In genomic region chr17:29436871-29437534, GRCm38 (mm10) we compare ENCODE assay signal across 8 mouse cellular contexts. TPM values are rescaled to one million over a fixed set of nuclear protein-coding genes. Genes with fewer than 3 reads are reported as not detected.
DNase-seq lines count a peak whose midpoint lies in the region; ATAC-seq and TF ChIP-seq lines count a peak whose summit lies in the region.

No protein-coding gene starts in this region.

- peaks cover 95% of the 10 kb centered on the region for H3K4me1 ChIP-seq in erythroblast, embryonic 14.5 days (ENCODE audit: control insufficient read depth)
- H3K4me1 ChIP-seq in heart, embryonic 13.5 days, result peaks cover 90% of the 10 kb centered on the region
- H3K4me1 ChIP-seq in kidney, postnatal 0 days (replicated peaks; ENCODE audit: insufficient read depth, low read length), result peaks cover 17% of the 10 kb centered on the region
- H3K4me1 ChIP-seq in liver, adult 2 months (ENCODE audit: control insufficient read depth, insufficient read depth, low read length), result peaks cover 21% of the 10 kb centered on the region

- H3K27me3 ChIP-seq in erythroblast, embryonic 14.5 days (ENCODE audit: control insufficient read depth), result peaks cover 7% of the 10 kb centered on the region
- H3K27me3 ChIP-seq in heart, embryonic 13.5 days (replicated peaks), result no peaks in the 10 kb centered on the region
- no peaks in the 10 kb centered on the region for H3K27me3 ChIP-seq in kidney, postnatal 0 days (ENCODE audit: insufficient read depth, low read length)
- no peaks in the 10 kb centered on the region for H3K27me3 ChIP-seq in liver, adult 2 months (ENCODE audit: control insufficient read depth, insufficient read depth, low read length)

- peak overlapping the region; percentile 90 for H3K4me3 ChIP-seq in erythroblast, embryonic 14.5 days (replicated peaks)
- peak overlapping the region; percentile 55 for H3K4me3 ChIP-seq in heart, embryonic 13.5 days
- peak overlapping the region; percentile 29 for H3K4me3 ChIP-seq in kidney, postnatal 0 days (replicated peaks; ENCODE audit: low read depth, low read length)
- peak overlapping the region; percentile 51 for H3K4me3 ChIP-seq in liver, adult 2 months (ENCODE audit: insufficient read depth, low read depth, low read length)

- no peak for TF ChIP-seq CTCF in kidney, postnatal 0 days (IDR thresholded peaks at IDR 0.05; ENCODE audit: low read depth)
- no peak for TF ChIP-seq CTCF in liver, adult 2 months (IDR thresholded peaks at IDR 0.05; ENCODE audit: low read depth, low read length)

- peak overlapping the region; percentile 94 for H3K27ac ChIP-seq in heart, embryonic 13.5 days (replicated peaks)
- H3K27ac ChIP-seq in kidney, postnatal 0 days, result peak overlapping the region; percentile 82
- H3K27ac ChIP-seq in liver, adult 2 months (replicated peaks; ENCODE audit: insufficient read depth, low read depth, low read length), result peak overlapping the region; percentile 2; the same call in 1 of the 2 replicates

- H3K79me2 ChIP-seq in liver, adult 2 months (ENCODE audit: control insufficient read depth, insufficient read depth, low read length), result no peaks in the 10 kb centered on the region

- H3K9me3 ChIP-seq in erythroblast, embryonic 14.5 days (ENCODE audit: control insufficient read depth, low read length), result no peaks in the 10 kb centered on the region
- H3K9me3 ChIP-seq in heart, embryonic 13.5 days, result no peaks in the 10 kb centered on the region
- H3K9me3 ChIP-seq in kidney, postnatal 0 days (replicated peaks; ENCODE audit: low read length), result no peaks in the 10 kb centered on the region

- H3K36me3 ChIP-seq in erythroblast, embryonic 14.5 days (ENCODE audit: control insufficient read depth), result peaks cover 40% of the 10 kb centered on the region
- H3K36me3 ChIP-seq in heart, embryonic 13.5 days, result no peaks in the 10 kb centered on the region
- no peaks in the 10 kb centered on the region for H3K36me3 ChIP-seq in kidney, postnatal 0 days (ENCODE audit: insufficient read depth, low read length)
- no peaks in the 10 kb centered on the region for H3K36me3 ChIP-seq in liver, adult 2 months (ENCODE audit: control insufficient read depth, insufficient read depth, low read length)

- WGBS in heart, embryonic 13.5 days, result 2% methylated on average over 36 of the region's 36 CpGs
- 1% methylated on average over 36 of the region's 36 CpGs for WGBS in kidney, postnatal 0 days
- 29% methylated on average over 36 of the region's 36 CpGs for WGBS in liver, adult 2 months

- H3K4me2 ChIP-seq in heart, embryonic 13.5 days, result peak overlapping the region; percentile 76
- peak overlapping the region; percentile 54 for H3K4me2 ChIP-seq in kidney, postnatal 0 days (ENCODE audit: low read length)

- ATAC-seq in heart, embryonic 13.5 days (ENCODE audit: extremely low read depth, insufficient number of reproducible peaks, low FRiP score, low TSS enrichment), result peak; percentile 76
- ATAC-seq in kidney, postnatal 0 days (replicated peaks; ENCODE audit: low FRiP score, low read depth), result peak; percentile 87

- H3K9ac ChIP-seq in heart, embryonic 13.5 days, result peak overlapping the region; percentile 81
- H3K9ac ChIP-seq in kidney, postnatal 0 days (ENCODE audit: low read depth, low read length), result peak overlapping the region; percentile 38
- peak overlapping the region; percentile 61 for H3K9ac ChIP-seq in liver, adult 2 months (ENCODE audit: low read depth, low read length)

- peak; percentile 75 to 80 for DNase-seq in CD8-positive naive resting alpha-beta T cell, adult 2 months (ENCODE audit: low read depth in 2 of 2, low spot score in 2 of 2)
- peak; percentile 64 for DNase-seq in brain, embryonic 18.5 days (ENCODE audit: low read depth, low spot score)
- DNase-seq in kidney, postnatal 0 days (ENCODE audit: low spot score), result peak; percentile 92
- DNase-seq in liver, adult 2 months (ENCODE audit: extremely low read depth, low read depth, low spot score), result no peak
- DNase-seq in monocyte, adult 2 months (ENCODE audit: low read depth in 1 of 2, low spot score in 2 of 2), result peak; percentile 74 to 92
- DNase-seq in spleen, postnatal 4 days (ENCODE audit: low spot score in 2 of 2), result peak; percentile 84 to 91

- 0 out of 2 replicates have a peak, but pooled peaks have one; percentile 4 for TF ChIP-seq POLR2A in liver, adult 2 months (IDR thresholded peaks at IDR 0.05; ENCODE audit: extremely low read depth, insufficient read depth, low read length)

RNA-seq across cellular contexts. Expression of gene Pim1, which starts 53.5 kb away (rescaled TPM):
- 72.6 and 76.6 TPM in 2 replicates for polyA plus RNA-seq in erythroblast, embryonic 14.5 days (2012)
- polyA plus RNA-seq in heart, embryonic 13.5 days (2015; fragmentation: Nextera tagmentation; extraction: Ambion mirVana), result 19.3 and 20.0 TPM in 2 replicates
- polyA plus RNA-seq in kidney, postnatal 0 days (2015; fragmentation: Nextera tagmentation; extraction: Ambion mirVana), result 21.3 and 21.6 TPM in 2 replicates
- 8.9 and 9.5 TPM in 2 replicates for total RNA-seq in liver, adult 2 months (2014; rRNA removed)
- 16.0 and 16.4 TPM in 2 replicates for polyA plus RNA-seq in liver, adult 2 months (2012; rRNA removed)

Comparison
In these comparisons a context has a peak if more than half of its experiments do, and no peak if none do; other contexts are left out.
1. H3K4me3 ChIP-seq: peak in every context shown above with its lines; median percentile 90 in erythroblast, embryonic 14.5 days; 55 in heart, embryonic 13.5 days; 51 in liver, adult 2 months; 29 in kidney, postnatal 0 days.
2. H3K27ac ChIP-seq: peak in every context shown above with its lines; median percentile 94 in heart, embryonic 13.5 days; 82 in kidney, postnatal 0 days; 2 in liver, adult 2 months.